Mouse (Mus musculus): Measurements from ENCODE around the gene Clcn6. TPM values are rescaled to one million over a fixed set of nuclear protein-coding genes. Genes with fewer than 3 reads are reported as not detected.

Gene Clcn6
- total RNA-seq, 4 experiments from 2014 or later = 10.1 to 20.4 (median 15.8) TPM

DNA sequence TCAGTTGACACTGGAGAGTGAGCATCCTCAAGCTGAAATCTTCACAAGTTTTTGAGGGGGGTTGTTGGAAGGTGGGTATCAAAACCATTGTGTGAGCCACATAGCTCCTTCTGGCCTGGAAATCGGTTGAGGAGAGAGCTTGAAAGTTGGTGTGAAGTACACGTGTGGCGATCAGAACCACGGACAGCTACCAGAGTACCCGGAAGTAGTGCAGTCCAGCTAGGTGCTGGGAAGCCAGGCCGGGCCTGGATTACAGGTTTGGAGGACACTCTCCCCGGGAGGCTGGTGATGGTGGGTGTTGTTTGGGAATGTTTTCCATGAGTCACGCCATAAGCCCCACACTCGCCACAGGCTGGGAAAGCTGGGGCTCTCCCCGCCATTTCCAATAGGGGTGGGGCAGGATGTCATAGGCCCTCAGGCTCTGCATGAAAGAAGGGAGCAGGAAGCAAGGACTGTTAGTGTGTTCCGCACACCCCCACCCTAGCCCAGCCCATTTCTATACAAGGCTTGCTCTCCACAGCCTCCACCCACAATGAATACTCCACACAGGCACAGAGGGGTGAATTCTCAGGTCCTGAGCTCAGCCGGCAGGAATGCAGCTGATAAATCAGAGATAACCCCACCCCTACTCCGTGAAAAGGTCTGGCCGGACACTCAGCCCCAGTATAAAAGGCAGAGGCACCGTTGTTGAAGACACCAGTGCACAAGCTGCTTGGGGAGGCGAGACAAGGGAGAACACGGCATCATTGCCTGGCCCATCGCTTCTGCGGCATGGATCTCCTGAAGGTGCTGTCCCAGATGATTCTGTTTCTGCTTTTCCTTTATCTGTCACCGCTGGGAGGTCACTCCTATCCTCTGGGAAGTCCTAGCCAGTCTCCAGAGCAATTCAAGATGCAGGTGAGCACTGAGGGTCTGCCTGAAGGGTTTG lies 53.2 kb downstream of the Clcn6 start, which contains the start of gene Nppb:
Gene Nppb, plus strand, starts transcription at position 584 of the 928 bp plus-strand sequence.
- no peak for DNase-seq

DNA sequence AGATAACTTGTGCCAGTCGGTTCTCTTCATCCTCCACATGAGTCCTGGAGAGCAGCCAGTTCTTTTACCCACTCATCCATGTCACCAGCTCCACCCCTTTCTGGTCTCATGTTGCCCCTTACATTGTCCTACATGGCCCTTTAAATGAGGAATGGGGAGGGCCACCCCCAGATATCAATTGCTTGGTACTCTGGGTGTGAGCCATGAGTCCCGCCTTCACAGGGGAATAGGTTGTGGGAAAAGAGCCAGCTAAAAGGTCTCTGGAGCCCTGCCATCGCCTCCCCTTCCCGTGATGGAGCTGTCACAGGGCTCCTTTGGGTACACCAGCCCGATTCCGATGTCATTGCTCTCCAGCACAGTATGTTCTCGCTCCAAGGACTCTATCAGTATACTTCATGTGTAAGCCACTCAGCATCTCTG lies 59.2 kb downstream of the Clcn6 start:
- no peak for DNase-seq

DNA sequence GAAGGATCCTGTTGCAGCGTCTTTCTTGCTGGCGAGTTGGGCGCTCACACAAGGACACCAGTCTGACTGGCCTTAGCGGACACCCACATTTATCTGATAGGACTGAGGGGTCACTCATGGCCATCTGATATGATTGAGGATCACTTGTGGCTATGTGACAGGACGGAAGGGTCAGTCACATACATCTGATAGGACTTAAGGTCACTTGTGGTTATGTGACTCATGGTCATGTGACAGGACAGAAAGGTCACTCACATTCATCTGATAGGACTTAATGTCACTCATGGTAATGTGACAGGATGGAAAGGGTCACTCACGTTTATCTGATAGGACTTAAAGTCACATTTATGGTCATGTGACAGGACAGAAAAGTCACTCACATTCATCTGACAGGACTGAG lies 60.2 kb downstream of the Clcn6 start:
- DNase-seq = peak; percentile 42

DNA sequence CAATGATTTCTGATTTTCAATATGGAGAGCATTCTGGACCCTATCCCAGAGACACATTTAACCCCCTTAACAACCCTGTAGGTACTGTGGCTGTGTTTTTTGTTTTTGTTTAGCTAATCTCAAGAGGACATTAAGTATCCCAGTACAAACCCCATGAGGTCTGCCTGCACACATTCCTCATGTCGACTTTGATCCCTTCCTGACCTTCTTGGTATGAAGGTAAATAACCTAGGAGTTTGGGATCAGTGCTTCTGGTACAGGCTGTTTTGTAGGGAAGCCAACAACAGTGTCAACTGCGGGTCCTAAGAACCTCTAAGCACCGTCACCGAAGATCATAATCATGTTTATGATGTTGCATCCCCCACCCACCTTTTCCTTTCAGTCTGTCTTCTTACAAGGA lies 60.9 kb downstream of the Clcn6 start:
- no peak for DNase-seq

DNA sequence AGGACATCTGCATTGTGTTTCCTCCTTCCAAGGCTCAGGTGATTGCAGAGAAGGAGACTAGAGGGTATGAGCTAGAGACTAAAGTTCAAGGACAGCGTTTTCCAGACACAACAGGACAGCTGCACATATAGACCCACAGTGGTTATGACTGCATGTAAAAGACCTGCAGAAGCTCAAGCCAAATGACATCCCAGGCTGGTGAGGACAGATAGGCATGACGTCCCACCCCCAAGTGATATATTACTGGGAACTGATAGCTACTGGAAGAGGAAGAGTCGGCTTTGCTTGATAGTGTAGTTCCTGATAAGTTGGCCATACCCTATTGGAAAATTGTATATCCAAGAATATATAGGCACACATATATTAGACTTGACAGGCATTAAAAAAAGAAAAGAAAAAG lies 62.4 kb downstream of the Clcn6 start:
- DNase-seq = no peak

DNA sequence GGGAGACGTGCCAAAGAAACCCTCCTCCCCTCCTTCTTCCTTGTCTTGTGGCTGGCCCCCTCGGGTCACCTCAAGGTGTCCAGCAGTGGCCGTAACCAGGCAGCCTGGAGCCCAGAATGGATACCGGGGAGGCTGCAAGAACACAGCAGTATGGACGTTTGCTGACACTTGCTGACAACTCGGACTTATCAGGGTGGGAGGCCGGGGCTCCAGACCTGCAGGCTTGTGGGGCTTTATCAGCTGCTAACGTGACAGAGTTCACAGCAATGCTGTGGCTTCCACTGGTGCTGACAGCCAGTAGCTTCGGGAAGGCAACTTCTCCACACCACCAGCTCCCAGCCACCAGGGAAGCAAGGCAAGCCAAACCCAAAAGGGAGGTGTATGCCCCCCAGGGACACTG lies 69.3 kb downstream of the Clcn6 start:
- no peak for DNase-seq

DNA sequence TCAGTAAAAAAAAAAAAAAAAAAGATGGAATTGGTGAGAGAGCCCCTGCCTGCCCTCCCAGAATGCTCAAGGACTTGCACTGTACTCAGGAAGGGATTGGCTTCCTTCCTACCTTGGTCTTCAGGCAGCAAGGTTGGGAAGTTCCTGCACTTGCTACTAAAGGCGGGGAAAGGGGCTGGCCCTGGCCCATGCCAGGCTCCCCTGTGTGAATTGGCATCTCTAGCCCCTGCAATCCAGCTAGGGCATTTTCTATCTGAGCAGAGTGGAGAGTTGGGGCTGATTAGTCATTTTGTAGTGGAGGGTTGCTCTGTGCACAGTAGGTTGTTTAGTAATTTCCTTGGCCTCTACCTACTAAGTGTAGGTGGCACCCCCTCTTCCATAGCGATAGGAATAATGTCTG lies 69.8 kb downstream of the Clcn6 start:
- no peak for DNase-seq

DNA sequence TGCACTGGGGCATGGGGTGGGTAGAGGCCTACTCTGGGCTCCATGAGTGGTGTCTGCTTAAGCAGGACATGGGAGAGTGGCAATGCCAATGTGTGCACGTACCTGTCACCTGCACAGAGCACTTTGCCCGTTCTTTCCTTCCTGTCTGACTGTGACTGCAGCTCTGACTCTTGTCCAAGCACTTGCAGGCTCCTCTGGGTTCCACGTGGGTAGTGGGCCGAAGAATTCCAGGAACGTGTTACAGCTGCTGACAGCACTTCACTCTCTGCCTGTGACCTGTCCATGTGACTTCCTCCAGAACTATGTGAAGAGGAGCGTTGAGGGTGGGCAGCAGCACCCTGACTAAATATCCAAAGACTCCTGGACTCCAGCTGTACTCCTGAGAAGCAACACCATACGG lies 72.9 kb downstream of the Clcn6 start:
- no peak for DNase-seq

DNA sequence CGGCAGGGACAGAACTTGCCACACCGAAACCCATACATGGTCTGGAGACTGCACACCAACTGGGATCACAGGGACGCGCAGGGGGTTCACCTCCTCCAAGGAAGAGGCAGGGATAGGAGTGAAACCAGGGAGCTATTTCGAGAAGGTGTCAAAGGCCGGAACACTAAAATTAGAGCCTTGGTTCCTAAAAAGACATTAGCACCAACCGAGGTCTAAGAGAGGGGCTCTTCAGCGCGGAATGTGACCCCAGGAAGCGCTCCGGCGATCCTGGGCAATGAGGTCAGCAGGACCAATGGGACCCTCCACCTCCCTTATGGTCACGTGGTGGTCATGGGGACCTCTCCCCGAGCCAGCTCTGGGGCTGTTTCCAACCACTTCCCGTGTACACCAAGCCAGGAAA lies 75.0 kb downstream of the Clcn6 start:
- DNase-seq = no peak

DNA sequence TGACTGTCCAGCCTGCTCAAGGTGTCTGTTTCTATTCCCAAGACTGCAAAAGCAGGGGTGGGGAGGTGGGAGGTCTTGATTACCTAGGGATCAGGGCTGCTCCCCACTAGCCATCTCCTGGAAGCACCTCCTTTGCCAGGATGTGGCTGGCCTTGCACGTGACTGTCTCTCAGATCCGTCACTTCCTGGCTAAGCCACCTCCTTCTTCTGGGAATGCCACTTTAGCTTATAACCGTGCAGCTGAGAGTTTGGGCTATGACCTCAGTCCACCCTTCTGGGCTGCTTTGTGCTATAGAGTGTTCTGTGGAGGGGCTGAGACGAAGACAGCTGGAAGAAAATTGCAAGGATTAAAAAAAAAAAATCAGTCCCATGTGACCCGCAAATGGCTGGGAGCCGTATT lies 75.8 kb downstream of the Clcn6 start:
- no peak for DNase-seq

DNA sequence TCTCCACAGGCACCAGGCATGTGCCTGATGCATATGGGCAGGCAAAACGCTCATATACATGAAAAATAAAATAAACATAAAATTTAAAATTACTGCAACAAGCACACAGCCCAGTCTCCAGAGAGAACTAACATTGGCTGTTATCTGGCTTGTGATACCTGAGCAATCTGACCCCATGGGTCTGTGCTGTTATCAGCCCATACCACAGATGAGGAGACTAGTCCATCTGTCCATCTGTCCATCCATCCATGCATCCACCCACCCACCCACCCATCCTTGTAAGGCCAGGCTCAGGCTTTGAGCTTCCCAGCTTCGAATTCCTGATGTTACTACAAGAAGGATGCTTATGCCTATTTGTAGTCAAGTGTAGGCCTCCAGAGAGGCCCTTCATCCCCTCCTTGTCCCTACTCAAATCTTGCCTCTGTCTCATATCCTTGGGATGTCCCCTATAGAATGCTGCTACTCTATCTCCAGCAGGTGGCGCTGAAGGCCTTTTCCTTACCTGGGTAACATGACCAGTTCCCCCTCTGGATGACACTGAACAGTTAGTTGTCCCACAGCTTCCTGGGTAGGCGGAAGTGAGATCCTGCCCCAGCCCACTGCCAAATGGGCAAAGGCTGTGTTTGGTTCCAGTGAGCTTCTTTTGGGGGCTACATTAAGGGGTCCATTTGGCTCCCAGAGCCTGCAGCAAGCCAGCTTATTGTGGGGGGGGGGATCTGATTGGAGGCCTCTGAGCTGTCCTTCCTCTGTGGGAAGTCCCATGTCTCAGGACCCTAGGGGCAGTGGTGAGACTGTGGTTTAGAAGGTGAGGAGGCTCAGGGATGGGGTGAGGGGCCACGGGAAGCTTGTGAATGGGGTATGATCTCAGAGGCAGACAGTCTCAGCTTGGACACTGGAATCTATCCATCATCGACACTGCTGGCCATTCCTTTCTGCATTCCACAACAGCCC lies 78.5 kb downstream of the Clcn6 start:
- DNase-seq = no peak

DNA sequence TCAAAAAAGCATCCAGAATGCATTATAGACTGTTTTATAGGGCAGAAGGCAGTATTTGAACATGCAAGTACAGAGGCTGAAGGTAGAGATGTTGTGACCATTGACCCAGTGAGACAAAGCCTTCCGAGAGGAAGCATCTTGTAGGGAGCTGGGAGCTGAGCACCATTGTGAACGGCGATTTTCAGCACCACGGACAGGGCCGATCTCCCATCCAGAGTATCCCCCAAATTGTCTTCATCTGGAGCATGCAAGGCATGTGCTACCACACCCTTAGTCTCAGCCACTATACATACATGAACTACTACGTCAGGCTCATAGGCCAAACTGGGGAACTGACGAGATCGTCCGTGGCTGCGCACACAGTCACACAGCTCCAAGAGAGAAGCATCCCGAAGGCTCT lies 81.5 kb downstream of the Clcn6 start:
- DNase-seq = no peak

Other genes starting within 250 kb of the Clcn6 start
- gene Zfp984, start 229.0 kb downstream of the Clcn6 start, total RNA-seq (2022) = 1 to 10 TPM; 4.5 to 8.1 (median 5.5) TPM
- gene Zfp933, start 190.5 kb downstream of the Clcn6 start, total RNA-seq (2022) = 10 to 100 TPM; 36.0 to 78.9 (median 42.2) TPM
- gene Miip, start 170.0 kb downstream of the Clcn6 start, total RNA-seq (2022) = 10 to 100 TPM; 18.4 to 33.8 (median 29.1) TPM
- gene Fv1, start 169.8 kb downstream of the Clcn6 start, total RNA-seq (2022) = 10 to 100 TPM; 10.8 to 16.2 (median 13.3) TPM
- 100 to 1,000 TPM; 119 to 236 (median 168) TPM for gene Mfn2, start 134.1 kb downstream of the Clcn6 start, total RNA-seq (2022)
- 10 to 100 TPM; 31.2 to 44.5 (median 39.4) TPM for gene Plod1, start 102.1 kb downstream of the Clcn6 start, total RNA-seq (2022)
- 10 to 100 TPM; 45.5 to 52.4 (median 47.4) TPM for gene 2510039O18Rik, start 97.9 kb downstream of the Clcn6 start, total RNA-seq (2022)
- under 1 TPM in 1 of 4 experiments, not detected in 3; 0.40 TPM for gene Nppb, start 53.0 kb downstream of the Clcn6 start, total RNA-seq (2022)
- not detected for gene Nppa, start 38.1 kb downstream of the Clcn6 start, total RNA-seq (2022)
- 10 to 100 TPM; 24.2 to 51.9 (median 36.7) TPM for gene Mthfr, start 256 bp upstream of the Clcn6 start, total RNA-seq (2022)
- gene Agtrap, start 49.2 kb upstream of the Clcn6 start, total RNA-seq (2022) = 100 to 1,000 TPM; 117 to 136 (median 124) TPM
- gene Mad2l2, start 91.6 kb upstream of the Clcn6 start, total RNA-seq (2022) = 10 to 100 TPM; 24.5 to 32.7 (median 28.9) TPM
- under 1 TPM; 0.06 to 0.15 (median 0.12) TPM for gene Draxin, start 91.9 kb upstream of the Clcn6 start, total RNA-seq (2022)
- 10 to 100 TPM; 50.2 to 84.6 (median 64.4) TPM for gene Fbxo6, start 113.3 kb upstream of the Clcn6 start, total RNA-seq (2022)
- gene Fbxo44, start 121.7 kb upstream of the Clcn6 start, total RNA-seq (2022) = 10 to 100 TPM; 15.3 to 41.5 (median 26.8) TPM
- gene Fbxo2, start 121.8 kb upstream of the Clcn6 start, total RNA-seq (2022) = 10 to 100 TPM in 3 of 4 experiments, 1 to 10 TPM in 1; 9.8 to 15.7 (median 13.4) TPM
- gene Disp3, start 249.1 kb upstream of the Clcn6 start, total RNA-seq (2022) = under 1 TPM; 0.42 to 0.68 (median 0.66) TPM